ENCODE assay signal across 15 mouse cellular contexts in genomic region chr14:86721768-86722167, GRCm38 (mm10).
"Had no signal": no experiment of that assay in that cellular context is flagged by ENCODE, and none has a peak within 500 bp of the region (broad histone marks: within the 10 kb centered on the region; RNA-seq: fewer than 3 reads in every experiment).

No protein-coding gene starts in this region.

- H3K27ac ChIP-seq: kidney, postnatal 0 days; layer of hippocampus, adult 2 months; limb, embryonic 15.5 days; midbrain, embryonic 12.5 days; stomach, embryonic 15.5 days had no signal

- H3K4me1 ChIP-seq: limb, embryonic 15.5 days; midbrain, embryonic 12.5 days; stomach, embryonic 15.5 days had no signal

- H3K4me2 ChIP-seq: limb, embryonic 15.5 days; lung, embryonic 14.5 days; midbrain, embryonic 12.5 days; stomach, embryonic 15.5 days had no signal

- H3K27me3 ChIP-seq: limb, embryonic 15.5 days; megakaryocyte, embryonic 14.5 days; midbrain, embryonic 12.5 days; stomach, embryonic 15.5 days had no signal

- H3K9me3 ChIP-seq: limb, embryonic 15.5 days; megakaryocyte, embryonic 14.5 days; midbrain, embryonic 12.5 days; stomach, embryonic 15.5 days had no signal

- H3K9ac ChIP-seq: limb, embryonic 15.5 days; lung, embryonic 14.5 days; midbrain, embryonic 12.5 days; stomach, embryonic 15.5 days had no signal

- DNase-seq: kidney, adult 11 months; kidney, adult 9 months; kidney, postnatal 36 days; lung, embryonic 14.5 days; lung, postnatal 10 days; lung, postnatal 4 days; right cerebral cortex, postnatal 14 days; thymus, adult 2 months; thymus, postnatal 25 days had no signal

- H3K4me3 ChIP-seq: layer of hippocampus, adult 2 months; limb, embryonic 15.5 days; megakaryocyte, embryonic 14.5 days; midbrain, embryonic 12.5 days; stomach, embryonic 15.5 days had no signal

- H3K36me3 ChIP-seq: limb, embryonic 15.5 days; midbrain, embryonic 12.5 days; stomach, embryonic 15.5 days had no signal
